Mouse (Mus musculus): ENCODE measurements around the gene Agpat2.

The Agpat2 gene

DNA sequence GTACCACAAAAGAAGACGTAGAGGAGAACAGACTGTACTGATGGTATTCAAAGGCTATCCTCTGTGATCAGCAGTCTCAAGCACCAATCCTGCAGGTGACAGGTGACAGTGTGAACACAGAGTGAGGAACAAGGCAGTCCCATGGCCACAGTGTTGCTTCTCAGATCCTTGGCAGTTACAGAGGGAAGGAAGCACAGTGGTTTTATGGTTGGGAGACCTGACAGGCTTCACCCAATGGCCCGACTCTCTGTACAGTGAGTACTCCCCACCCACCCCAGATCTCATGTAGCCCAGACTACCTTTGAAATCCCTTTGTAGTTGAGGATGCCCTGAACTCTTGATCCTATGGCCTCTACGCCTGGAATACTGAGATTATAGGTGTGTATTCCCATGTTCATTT, 21.2 kb upstream of the Agpat2 start:
- DNase-seq: no peak

DNA sequence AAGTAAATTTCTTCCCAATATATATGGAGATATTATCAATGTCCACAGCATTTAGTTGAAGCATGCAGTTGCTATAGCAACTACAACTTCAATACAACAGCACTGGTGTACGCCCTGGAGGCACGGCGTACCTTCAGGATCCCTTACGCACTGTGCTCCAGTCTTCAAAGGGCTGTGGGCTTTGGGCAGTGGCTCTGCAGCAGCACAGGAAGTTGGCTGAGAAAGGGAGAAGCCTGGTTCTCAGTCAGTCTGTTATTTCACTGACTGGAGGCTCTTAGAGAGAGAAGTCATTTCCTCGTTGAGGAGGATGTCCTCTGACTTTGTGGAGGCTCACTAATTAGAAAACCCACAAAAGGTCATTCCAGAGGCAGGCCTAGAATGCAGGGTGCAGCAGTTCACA, 18.8 kb upstream of the Agpat2 start:
- no peak for DNase-seq

DNA sequence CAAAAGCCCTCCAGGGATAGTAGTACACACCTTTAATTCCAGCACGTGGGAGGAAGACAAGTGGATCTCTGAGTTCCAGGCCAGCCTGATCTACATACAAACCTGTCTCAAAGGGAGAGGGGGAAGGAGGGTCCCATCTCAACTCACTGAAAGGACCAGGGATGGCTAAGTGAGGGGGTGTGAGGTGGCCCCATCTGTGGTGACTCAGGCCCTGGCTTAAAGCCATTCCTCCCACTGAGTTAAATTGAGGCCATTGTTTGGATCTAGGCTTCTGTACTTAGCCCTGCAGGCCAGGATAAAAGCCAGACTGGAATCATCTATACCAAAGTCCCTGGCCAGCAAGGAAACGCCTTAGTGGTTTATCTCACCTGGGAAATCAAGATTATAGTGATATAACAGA, 17.0 kb upstream of the Agpat2 start:
- DNase-seq: no peak

DNA sequence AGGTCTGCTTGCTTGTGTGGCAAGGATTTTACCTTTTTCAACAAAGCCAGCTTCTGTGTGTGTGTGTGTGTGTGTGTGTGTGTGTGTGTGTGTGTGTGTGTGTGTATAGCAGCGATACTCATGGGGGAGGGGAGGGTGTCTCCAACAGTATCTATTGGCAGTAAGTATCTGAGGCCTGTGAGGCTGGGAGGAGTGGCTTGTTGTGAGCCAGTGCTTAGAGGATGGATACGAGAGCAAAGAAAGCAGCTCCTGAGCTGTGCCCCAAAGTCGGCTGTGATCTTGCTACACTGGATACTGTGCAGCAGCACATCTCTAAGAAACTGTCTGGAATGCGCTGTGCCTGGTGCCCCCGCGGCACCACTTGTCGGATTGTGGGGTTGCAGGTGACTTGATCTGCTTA, 13.7 kb upstream of the Agpat2 start:
- DNase-seq: no peak

DNA sequence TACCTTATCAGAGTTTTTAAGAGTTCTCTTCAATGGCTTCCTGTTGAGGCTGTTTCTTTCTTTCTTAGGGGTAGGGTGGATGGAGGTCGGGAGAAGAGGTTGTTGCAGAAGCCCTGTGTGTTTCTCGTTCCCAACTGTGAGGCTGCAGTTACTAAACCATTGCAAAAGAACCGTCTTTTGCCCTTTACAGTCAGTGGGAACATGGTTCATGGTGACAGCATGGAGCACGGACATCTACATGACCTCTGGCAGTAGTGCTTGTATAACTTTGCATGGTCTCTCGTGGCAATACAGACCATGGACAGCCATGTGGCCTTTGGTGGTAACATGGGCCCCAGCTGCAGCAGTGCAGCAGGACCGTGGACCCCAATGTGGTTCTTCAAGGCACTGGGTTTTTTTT, 13.1 kb upstream of the Agpat2 start:
- DNase-seq: no peak

DNA sequence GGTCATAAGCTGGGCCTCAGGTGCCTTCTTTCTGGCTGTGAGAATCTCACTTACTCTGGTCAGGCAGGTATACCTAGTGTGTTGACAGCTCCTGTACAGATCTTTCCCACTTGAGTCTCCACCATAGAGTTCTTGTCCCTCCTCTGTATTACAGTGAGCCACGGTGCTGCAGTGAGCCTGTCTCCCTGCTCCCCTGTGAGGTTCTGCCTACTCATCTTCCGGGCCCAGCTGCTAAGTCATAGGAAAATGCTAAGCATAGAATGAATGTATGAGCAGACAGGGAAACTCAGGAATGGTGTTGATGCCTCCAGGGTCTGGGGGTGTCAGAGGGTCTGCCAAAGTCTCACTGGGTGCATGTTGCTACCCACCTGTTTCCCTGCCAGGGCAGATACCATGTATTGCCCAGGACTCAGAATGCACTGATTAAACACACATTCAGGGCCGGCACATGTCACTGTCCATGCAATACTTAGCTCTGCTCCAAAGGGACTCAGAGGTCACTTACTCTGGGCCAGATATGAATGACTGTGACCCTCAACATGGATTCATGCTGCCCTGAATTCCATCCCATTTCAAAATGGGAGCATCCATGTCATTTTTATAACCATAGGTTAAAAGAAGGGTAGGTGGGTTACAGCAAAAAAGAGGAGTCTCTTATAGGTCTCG, 11.4 kb upstream of the Agpat2 start:
- no peak for DNase-seq

DNA sequence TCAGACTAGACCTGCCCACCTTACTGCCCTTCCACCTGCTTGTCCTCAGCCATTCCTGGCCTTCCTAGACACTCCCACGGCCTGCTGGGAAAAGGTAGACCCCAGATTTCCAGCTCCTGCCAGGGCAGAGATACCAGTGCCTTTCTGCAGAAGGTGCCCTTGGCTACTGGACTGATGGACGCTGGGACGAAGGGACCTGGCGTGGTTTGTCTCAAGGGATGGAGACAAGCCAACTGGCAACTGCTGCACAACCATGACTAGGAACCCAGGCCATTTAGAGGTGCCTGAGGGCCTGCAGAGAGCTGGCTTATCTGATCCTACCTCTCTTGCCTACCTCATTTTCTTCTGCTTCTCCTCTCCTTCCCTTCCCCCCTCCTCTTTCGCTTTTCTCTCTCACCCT, 10.7 kb upstream of the Agpat2 start:
- no peak for DNase-seq

DNA sequence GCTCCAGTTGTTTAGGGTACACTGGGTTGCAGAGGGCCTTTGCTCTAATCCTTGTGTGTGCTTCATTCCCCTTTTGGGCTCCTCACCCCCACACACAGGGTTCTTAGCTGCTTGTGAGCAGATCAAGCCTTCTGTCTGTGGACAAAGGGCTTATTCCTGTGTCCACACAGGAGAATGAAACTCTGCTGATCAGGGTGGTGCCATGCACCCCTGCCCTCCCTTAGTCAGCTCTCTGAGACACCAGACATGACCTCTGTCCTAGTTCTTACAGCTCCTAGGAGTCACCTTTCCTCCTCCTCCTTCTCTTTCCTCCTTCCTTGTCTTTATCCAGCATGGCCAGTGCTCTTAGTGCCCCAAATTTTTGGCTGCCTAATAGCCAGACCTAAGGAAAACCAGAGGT, 7.7 kb upstream of the Agpat2 start:
- no peak for DNase-seq

DNA sequence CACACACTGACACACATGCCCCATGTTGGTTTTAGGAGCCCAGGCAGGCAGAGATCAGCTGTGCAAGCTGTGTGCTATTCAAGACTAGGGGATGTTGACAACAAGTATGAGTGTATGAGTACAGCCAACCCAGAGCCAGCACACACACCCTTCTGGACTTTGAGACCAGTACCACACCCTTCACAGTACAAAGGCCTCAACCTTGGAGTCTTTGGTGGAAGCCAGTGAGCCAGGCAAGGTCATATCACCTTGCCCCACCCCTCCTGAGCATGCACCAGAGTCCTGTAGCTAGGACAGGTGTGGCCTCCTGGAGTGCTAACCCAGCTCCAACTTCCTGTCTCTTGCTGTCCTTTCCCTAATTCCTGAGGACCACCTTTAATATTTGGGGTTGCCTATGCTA, 6.8 kb upstream of the Agpat2 start:
- no peak for DNase-seq

DNA sequence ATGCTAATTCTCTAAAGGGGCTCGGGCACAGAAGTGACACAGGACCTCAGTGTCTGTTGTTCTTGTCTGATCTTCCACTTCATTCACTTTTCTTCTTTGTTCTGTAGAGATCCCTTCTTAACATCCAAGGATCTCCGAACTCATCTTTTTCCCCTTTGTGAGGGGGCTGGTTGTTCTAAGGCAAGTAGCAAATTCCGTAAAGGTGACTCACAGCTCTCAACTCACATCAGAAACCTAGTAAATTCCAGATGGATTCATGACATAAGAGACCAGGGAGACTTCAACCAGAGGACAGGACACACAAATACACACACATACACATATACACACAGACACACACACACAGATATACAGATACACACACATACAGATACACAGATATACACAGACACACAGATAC, 6.3 kb upstream of the Agpat2 start:
- no peak for DNase-seq

DNA sequence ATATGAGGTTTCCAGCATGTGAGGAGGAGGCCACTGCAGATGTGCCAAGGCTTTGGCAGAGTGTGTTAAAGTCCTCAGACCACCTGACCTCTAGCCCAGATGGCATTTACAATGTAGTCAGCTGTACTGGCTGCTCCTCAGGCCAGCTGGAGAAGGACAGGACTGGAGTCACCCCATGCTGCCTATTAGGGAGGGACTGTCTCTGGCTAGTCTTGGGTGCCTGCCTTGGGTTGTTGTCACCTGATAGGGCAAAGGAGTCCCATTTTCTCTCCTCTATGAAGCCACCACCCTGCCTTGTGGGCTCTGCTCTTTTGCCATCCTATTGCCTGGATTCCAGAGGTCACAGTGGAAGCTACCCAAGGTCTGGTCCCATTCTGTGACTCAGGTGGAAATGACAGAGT, 5.0 kb upstream of the Agpat2 start:
- no peak for DNase-seq

DNA sequence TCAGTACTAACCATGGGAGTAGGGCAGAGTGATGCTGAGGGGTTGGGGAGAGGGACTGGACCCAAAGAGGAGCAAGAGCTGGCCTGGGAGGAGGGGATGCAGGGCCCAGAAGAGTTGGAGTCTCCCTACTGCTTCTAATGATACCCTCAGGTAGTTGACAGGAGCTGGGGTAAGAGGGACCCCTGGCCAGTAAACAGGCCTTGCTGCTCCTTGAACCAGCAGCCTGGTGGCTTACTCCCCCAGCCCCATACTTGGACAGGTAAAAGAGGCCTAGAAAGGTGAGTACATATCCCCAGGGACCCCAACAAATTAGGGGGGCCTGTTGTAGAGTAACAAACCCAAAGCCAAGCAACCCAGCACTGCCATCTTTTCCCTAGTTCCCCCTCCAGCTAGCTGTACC, 4.6 kb upstream of the Agpat2 start:
- no peak for DNase-seq

DNA sequence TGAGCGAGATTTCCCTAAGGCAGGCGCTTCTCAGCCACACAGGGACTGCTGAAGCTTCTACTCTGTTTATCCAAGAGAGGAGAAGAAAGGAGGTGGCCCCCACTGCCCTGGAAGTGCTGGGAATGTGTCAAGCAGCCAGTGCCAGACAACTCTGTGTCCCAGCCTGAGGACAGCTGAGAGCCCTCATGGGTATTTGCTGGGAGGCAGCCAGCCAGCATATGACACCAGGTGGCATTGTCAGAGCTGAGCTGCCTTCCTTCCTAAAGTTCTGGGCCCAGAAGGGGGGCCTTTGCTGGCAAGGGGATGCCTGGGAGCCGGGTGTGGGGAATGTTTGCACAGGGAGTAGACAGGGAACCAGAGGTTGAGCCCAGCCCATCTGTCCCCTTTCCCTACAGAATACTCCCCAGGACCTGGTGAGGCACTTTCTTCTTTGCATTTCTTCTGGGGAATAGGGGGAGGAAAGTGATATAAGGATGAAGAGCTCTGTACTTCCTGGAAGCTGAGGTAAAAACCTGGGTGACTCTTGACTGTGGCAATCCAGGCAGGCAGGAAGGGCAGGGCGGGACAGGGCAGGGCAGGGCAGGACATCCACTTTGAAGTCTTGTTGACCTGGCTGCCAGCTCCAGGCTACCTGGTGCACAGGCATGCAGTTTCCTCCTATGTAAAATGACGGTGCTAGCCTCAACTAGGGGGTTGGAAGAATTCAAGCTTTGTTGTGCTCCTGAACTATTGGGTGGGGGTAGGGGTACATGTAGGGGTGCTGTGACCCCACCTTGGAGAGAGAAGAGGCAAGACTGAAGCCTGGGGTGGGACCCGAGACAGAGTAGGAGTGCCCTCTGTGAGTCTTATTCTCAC, 3.1 kb upstream of the Agpat2 start:
- no peak for DNase-seq

DNA sequence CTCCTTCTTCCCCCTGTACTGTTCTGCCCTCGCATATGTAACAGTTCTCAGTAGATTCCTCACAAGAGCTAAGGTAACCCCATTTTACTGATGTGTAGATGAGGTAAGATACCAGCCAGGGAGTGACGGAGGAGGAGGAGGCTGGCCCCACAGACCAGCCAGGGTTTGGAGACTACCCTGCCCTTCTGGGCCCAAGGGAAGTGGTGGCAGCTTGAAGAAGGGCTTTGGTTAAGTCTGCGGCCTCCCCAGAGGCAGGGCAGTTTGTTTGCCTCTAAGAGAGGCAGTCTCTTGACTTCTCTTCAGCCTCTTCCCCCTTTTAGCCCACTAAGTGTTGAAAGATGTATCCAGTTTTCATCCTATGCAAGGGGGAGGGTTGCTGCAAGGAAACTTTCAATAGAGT, 2.4 kb upstream of the Agpat2 start:
- DNase-seq: no peak

DNA sequence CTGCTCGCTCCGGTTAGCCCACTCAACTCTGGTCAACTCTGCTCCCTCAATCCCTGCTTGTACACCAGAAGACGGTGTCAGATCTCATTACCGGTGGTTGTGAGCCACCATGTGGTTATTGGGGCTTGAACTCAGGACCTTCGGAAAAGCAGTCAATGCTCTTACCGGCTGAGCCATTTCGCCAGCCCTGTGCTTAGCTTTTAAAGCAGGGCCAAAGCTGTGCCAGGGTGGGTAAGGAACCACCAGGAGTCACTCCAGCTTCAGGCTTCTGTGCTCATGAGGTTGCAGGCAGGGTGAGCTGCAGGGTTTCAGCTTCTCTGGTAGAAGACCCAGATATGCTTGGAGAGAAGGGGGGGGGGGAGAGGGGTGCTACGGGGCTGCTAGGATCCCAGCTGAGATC, 1.1 kb upstream of the Agpat2 start:
- DNase-seq: no peak

DNA sequence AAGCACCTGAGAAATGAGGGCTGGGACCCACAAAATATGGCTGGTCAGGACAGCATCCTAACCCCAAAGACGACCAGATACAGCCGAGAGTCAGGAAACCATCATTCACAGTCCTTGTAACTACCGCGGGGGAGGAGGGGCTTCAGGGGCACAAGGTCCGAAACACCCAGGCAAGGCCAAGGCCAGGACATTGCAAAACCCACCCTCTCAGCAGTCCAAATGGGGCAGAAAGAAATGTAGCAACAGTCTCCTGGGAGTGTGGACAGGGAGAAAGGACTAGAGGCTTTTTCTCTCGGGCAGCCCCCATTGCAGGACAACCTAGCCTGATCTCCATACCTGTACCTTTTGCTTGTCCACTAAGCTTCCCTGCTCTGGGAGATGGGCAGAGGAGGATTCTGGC, 1.1 kb downstream of the Agpat2 start:
- no peak for DNase-seq

DNA sequence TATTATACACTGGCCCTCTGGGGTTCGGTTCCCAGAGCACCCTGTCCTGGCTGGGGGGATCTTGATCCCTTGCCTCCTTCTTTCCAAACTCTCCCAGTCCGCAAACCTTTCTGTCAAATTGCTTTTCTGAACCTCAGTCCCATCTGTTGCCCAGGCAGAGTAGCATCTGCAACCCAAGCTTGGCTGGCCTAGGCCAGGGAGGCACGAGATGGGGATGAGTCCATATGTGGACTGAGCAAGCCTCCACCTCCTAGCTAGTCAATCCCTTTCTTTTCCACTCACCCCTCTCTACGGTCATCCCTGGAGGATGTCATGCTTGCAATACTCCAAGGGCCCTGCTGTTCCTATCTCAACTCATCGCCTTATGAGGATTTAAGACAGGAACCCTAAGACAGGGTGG, 1.6 kb downstream of the Agpat2 start:
- DNase-seq: no peak

DNA sequence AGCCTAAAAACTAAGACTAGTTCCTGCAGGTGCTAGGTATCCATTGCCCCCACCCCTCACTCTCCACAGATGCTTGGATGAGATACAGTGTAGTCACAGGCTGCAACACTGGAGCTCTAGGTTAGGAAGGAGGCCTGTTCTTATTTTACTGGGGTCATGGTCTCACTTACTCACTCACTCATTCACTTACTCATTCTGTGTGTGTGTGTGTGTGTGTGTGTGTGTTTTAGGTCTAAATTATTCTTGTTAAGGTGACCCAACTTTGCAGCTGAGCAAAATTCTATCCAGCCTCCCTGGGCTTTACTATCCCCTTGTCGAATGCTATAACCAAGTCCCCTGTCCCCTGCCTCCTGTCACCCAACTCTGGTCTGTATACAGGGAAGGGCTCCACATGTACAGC, 2.6 kb downstream of the Agpat2 start:
- no peak for DNase-seq

DNA sequence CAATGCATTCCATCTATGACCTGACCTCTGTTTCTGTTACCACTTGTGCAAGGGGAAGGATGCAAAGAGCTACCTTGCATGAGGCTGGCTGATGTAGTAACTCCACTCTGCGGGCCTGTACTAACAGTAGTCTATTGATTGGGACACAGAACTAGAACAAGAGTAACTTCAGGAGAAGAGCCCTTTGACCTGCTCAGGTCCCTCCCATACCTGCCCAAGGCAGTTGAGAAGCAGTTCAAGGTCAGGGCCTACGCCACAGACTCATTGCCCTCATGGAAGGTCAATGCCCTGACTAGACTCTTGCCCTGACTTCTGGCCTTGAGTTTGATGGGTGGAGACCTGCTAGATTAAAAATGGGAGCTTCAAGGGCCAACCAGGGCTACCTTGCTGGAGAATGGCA, 3.6 kb downstream of the Agpat2 start:
- no peak for DNase-seq

DNA sequence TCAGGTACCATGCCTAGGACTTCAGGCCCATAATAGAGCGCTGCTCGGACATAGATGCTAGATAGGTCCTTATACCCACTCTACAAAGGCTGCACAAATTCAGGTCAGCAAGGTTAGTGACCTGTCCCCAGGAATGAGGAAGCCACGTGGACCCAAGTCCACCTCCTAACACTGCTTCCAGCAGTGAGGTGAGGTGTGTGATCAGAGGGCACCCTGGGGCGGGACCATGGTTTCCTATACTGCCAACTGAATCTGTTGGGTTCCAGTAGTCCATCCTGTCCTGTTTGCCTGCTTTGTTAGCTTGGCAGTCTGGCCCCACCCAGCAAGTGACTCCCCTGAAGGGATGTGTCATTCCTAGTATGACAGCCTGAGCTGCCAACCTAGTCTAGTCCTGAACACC, 4.3 kb downstream of the Agpat2 start:
- DNase-seq: peak; percentile 58

DNA sequence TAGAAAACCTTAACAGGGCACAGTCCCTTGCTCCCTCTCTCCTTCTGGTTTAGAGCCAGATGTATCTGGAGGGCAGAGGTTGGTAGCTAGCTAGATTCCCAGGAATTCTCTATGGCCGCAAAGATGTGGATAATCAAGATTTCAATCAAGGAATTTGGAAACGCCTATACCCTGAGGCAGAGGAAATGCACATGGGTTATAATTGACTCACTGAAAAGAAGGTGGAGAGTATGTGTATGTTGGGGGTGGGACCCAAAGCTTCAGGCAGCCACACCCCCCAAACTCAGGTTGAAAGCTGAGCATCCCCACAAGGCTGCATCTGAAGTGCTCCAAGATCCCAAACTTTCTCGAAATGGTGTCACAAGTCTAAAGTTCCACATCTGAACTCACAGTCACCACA, 5.8 kb downstream of the Agpat2 start:
- no peak for DNase-seq

DNA sequence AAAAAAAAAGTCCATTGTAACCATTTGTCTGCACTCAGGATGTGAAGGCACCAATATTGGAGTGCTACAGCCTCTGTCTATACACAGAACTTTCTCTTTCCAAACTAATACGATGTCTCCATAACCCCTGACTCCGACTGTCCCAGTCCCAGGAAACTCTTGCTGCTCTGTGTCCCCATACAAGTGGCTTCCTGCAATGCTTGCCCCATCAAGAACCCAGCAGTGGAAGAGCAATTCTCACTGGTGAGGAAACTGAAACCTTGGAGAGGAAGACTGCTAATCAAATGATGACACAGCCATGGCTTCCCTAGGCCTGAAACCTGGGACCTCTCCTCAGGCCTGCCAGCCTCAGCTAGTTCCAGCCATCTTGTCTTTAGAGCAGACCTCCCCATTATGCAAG, 6.4 kb downstream of the Agpat2 start:
- DNase-seq: no peak

DNA sequence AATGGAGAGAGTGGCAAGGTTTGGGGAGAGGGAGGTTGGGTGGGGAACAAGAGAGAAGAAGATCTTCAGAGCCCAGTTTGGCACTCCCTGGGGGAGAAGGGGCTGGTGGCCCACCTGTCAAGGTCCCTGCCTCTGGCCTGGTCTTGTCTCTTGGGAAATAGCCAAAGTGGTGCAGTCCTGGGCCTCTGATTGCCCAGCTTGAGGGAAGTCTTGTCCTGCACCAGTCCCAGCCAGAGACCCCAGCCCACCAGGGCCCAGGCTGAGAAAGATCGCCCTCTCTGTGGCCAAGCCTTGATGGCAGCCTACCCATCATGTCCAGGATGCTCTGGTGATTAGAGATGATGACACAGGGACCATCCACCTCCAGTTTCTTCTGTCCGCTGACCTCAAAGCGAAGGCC, 7.3 kb downstream of the Agpat2 start:
- DNase-seq: no peak

DNA sequence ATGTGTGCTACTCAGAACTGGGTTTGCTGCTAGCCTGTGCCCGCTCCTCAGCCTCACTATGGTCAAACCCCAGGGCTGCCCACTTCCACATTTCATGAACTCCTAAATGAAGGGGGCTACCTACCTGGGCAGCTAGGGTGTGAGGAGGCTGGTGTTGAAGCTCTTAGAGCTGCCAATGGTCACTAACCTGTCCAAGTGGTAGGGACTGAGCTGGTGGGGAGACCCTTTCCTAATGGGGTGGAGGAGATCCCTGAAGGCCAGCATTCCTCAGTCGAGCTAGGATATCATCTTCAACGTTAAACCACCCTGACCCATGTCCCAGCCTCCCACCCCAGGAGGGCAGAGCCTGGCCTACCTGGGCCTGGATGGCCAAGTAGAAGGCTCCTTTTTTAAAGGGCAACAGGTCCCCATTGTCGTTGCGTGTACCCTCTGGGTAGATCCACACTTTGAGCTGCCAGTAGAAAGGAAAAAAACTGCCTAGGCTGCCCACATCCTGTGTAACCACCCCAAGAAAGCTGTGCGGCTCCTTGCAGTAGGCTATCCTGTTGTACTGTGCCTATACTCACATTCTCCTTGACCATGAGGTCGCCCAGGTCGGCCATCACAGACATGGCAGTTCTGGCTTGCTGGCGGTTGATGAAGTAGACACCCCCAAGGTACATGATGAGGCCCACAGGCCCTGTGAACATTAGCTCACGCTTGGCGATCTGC, 8.3 kb downstream of the Agpat2 start:
- DNase-seq: no peak

All from kidney, adult 11 months (tissue).